9 mouse cellular contexts compared by ENCODE assay signal in genomic region chr2:153434880-153435831, GRCm38 (mm10). TPM values are rescaled to one million over a fixed set of nuclear protein-coding genes. Genes with fewer than 3 reads are reported as not detected.
A peak's percentile ranks its signal among the peaks of the same experiment; 100 is the strongest.
DNase-seq lines count a peak whose midpoint lies in the region; ATAC-seq and TF ChIP-seq lines count a peak whose summit lies in the region.
"Had no signal": no experiment of that assay in that cellular context is flagged by ENCODE, and none has a peak within 500 bp of the region (broad histone marks: within the 10 kb centered on the region; RNA-seq: fewer than 3 reads in every experiment).

No protein-coding gene starts in this region.

- no peak for TF ChIP-seq POLR2A in liver, adult 2 months (IDR thresholded peaks at IDR 0.05; ENCODE audit: extremely low read depth, insufficient read depth, low read length)

- TF ChIP-seq CTCF in liver, adult 2 months (IDR thresholded peaks at IDR 0.05; ENCODE audit: low read depth, low read length): no peak

- no peaks in the 10 kb centered on the region for H3K27me3 ChIP-seq in liver, adult 2 months (ENCODE audit: control insufficient read depth, insufficient read depth, low read length)
- no peaks in the 10 kb centered on the region for H3K27me3 ChIP-seq in embryonic facial prominence, embryonic 10.5 days (replicated peaks; ENCODE audit: low read depth, poor library complexity, severe bottlenecking)
- H3K27me3 ChIP-seq in midbrain, embryonic 12.5 days: no peaks in the 10 kb centered on the region

- ATAC-seq in midbrain, embryonic 12.5 days (ENCODE audit: low FRiP score, low read depth): peak; percentile 45; the same call in 1 of the 2 replicates
- ATAC-seq in megakaryocyte progenitor cell, adult 5-6 weeks (replicated peaks; ENCODE audit: poor library complexity): no peak

- no peak overlapping the region; the same call in 1 of the 2 replicates for H3K27ac ChIP-seq in liver, adult 2 months (replicated peaks; ENCODE audit: insufficient read depth, low read depth, low read length)
- H3K27ac ChIP-seq in embryonic facial prominence, embryonic 10.5 days (replicated peaks): peak overlapping the region; percentile 81
- H3K27ac ChIP-seq in midbrain, embryonic 12.5 days (replicated peaks): peak overlapping the region; percentile 54

- H3K36me3 ChIP-seq in liver, adult 2 months (ENCODE audit: control insufficient read depth, insufficient read depth, low read length): no peaks in the 10 kb centered on the region
- peaks cover 70% of the 10 kb centered on the region for H3K36me3 ChIP-seq in embryonic facial prominence, embryonic 10.5 days (replicated peaks)
- peaks cover 42% of the 10 kb centered on the region for H3K36me3 ChIP-seq in midbrain, embryonic 12.5 days

- peak; percentile 81 for DNase-seq in liver, adult 2 months (ENCODE audit: extremely low read depth, low read depth, low spot score)
- no peak for DNase-seq in liver
- DNase-seq in embryonic facial prominence, embryonic 10.5 days (ENCODE audit: low spot score): peak; percentile 65
- DNase-seq in kidney, adult 18-20 months: peak; percentile 81
- DNase-seq in right cerebral cortex, adult 2 months (ENCODE audit: low spot score in 2 of 2): no peak
- DNase-seq in layer of hippocampus, adult 9-11 months: no peak

- peaks cover 22% of the 10 kb centered on the region for H3K4me1 ChIP-seq in liver, adult 2 months (ENCODE audit: control insufficient read depth, insufficient read depth, low read length)
- peaks cover 87% of the 10 kb centered on the region for H3K4me1 ChIP-seq in embryonic facial prominence, embryonic 10.5 days
- H3K4me1 ChIP-seq in midbrain, embryonic 12.5 days: peaks cover 66% of the 10 kb centered on the region

- WGBS in liver, adult 2 months: 48% methylated on average over 9 of the region's 9 CpGs
- 13% methylated on average over 9 of the region's 9 CpGs for WGBS in embryonic facial prominence, embryonic 10.5 days
- 20% methylated on average over 9 of the region's 9 CpGs for WGBS in midbrain, embryonic 12.5 days

- H3K9me3 ChIP-seq in embryonic facial prominence, embryonic 10.5 days: no peaks in the 10 kb centered on the region
- H3K9me3 ChIP-seq in midbrain, embryonic 12.5 days: no peaks in the 10 kb centered on the region

- no peaks in the 10 kb centered on the region for H3K79me2 ChIP-seq in liver, adult 2 months (ENCODE audit: control insufficient read depth, insufficient read depth, low read length)

- H3K4me3 ChIP-seq in liver, adult 2 months (ENCODE audit: insufficient read depth, low read depth, low read length): no peak overlapping the region
- H3K4me3 ChIP-seq in embryonic facial prominence, embryonic 10.5 days: peak overlapping the region; percentile 25; the same call in 1 of the 2 replicates
- H3K4me3 ChIP-seq in midbrain, embryonic 12.5 days: no peak overlapping the region

- H3K4me2 ChIP-seq in midbrain, embryonic 12.5 days (replicated peaks): no peak overlapping the region

- H3K9ac ChIP-seq in liver, adult 2 months (ENCODE audit: low read depth, low read length): no peak overlapping the region
- 0 out of 2 replicates have a peak overlapping the region, but pooled peaks have one; percentile 0 for H3K9ac ChIP-seq in midbrain, embryonic 12.5 days (replicated peaks)

RNA-seq across cellular contexts. Expression of gene 4930404H24Rik, which starts 57.4 kb away (rescaled TPM):
- not detected in 2 replicates for total RNA-seq in liver, adult 2 months (2014; rRNA removed)
- polyA plus RNA-seq in liver, adult 2 months (2012; rRNA removed): not detected in 2 replicates
- not detected in 2 replicates for polyA plus RNA-seq in embryonic facial prominence, embryonic 10.5 days (2016; fragmentation: Nextera tagmentation; extraction: Ambion mirVana)
- polyA plus RNA-seq in midbrain, embryonic 12.5 days (2016; fragmentation: Nextera tagmentation; extraction: Ambion mirVana): not detected in 2 replicates
- not detected in 2 replicates for total RNA-seq in megakaryocyte progenitor cell, adult 5-6 weeks (2015)
- total RNA-seq in megakaryocyte progenitor cell, adult 5-6 weeks (2017): not detected in 2 replicates
- polyA plus RNA-seq: gonadal fat pad, adult 2 months had no signal

Comparison
In these comparisons a context has a peak if more than half of its experiments do, and no peak if none do; other contexts are left out.
1. DNase-seq: peak in liver, adult 2 months (single experiment), embryonic facial prominence, embryonic 10.5 days (single experiment) and kidney, adult 18-20 months (single experiment); none in liver (single experiment), right cerebral cortex, adult 2 months (0 of 2) and layer of hippocampus, adult 9-11 months (single experiment).